Mouse (Mus musculus): ENCODE measurements around the gene Sbf2. TPM values are rescaled to one million over a fixed set of nuclear protein-coding genes. Genes with fewer than 3 reads are reported as not detected.
A peak's percentile ranks its signal among the peaks of the same experiment; 100 is the strongest.
"Not testable (repeated sequence)": the region's sequence is repeated elsewhere in the genome, so short reads cannot be mapped to it uniquely, and the experiment has no call there.

Gene Sbf2
- total RNA-seq (2021): 51.9 and 52.1 TPM in 2 replicates
- long read RNA-seq, experiment 1, full-length matches to known transcripts: 1 of 17 reads
- long read RNA-seq, experiment 1, partial matches to known transcripts: 6 of 17 reads
- long read RNA-seq, experiment 1, other reads (novel, unspliced or antisense): 10 of 17 reads
- long read RNA-seq, experiment 2, full-length matches to known transcripts: 1 of 17 reads
- long read RNA-seq, experiment 2, partial matches to known transcripts: 6 of 17 reads
- long read RNA-seq, experiment 2, other reads (novel, unspliced or antisense): 10 of 17 reads

DNA sequence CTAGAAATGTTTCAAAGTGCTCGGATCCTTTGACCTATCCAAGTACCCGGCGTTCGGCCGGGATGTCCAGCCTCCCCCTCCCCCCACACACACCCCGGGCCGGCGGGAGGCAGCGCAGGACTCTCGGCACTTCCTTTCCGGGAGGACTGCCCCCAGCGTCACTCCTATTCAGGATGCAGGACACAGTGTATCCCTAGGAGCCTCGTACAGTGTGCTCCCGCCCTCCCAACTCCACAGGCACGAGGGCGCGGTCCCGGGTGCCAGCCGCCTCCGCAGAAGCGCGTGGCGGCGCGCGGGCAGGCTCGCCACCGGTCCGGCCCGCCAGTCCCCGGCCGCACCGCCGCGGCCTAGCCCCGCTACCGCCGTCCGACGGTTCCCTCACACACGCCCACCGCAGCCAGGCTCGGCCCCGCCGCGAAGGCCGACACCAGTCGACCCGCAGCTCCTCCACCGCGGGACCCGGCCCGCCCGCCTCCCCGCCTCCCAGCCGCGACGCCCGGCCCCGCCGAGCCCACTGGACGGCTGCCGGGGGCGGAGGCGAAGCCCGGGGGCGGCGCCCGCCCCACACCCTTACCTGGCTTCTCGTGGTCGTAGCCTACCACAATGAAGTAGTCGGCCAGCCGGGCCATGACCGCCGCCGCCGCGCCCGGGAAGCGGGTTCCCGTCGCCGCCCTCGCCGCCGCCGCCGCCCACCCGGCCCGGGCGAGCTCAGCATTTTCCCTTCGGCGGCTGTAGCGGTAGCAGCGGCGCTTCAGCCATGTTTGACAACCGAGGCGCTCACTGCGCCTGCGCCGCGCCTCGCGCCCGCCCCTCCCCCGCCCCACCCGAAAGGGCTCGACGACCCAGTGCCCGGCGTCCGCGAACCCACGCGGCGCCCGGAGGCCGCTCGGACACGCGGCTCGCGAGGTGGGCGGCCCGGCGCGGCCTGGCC is at the start of gene Sbf2:
Gene Sbf2 (minus strand): TSS at position 790 of the 931 bp plus-strand sequence.
- peak; percentile 92 for DNase-seq

DNA sequence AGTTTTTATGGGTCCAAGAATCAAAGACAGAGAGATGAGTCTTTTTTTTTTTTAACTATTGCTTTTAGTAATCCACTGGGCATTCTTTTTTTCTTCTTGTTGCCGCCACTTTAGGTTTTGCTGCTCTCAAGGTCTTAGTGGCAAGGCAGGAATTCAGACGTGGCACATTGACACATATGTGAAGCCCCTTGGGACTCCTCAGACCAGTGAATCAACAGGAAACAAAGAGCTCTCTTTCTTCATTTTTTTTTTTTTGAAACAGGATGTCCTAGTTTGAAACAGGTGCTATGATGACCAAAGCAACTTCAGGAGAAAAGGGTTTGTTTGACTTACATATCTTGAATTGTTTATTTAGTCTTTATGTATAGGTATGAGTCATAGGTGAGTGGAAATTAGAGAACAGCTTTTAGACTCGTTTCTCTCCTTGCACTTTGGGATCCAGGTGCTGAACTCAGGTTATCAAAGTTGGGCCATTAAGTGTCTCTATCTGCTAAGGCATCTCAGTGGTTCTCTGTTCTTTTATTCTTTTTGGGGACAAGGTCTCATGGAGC is 43.7 kb upstream of the Sbf2 start:
- DNase-seq: no peak

GRCm38 (mm10) chr7:110655966-110656365 is 41.2 kb upstream of the Sbf2 start:
- DNase-seq: peak; percentile 76

- DNase-seq: no peak
Observed at GRCm38 (mm10) chr7:110655230-110655629, 40.5 kb upstream of the Sbf2 start.

GRCm38 (mm10) chr7:110651091-110651490 is 36.4 kb upstream of the Sbf2 start:
- peak; percentile 49 for DNase-seq

- peak; percentile 34 for DNase-seq
Observed at GRCm38 (mm10) chr7:110650491-110650890, 35.8 kb upstream of the Sbf2 start.

DNA sequence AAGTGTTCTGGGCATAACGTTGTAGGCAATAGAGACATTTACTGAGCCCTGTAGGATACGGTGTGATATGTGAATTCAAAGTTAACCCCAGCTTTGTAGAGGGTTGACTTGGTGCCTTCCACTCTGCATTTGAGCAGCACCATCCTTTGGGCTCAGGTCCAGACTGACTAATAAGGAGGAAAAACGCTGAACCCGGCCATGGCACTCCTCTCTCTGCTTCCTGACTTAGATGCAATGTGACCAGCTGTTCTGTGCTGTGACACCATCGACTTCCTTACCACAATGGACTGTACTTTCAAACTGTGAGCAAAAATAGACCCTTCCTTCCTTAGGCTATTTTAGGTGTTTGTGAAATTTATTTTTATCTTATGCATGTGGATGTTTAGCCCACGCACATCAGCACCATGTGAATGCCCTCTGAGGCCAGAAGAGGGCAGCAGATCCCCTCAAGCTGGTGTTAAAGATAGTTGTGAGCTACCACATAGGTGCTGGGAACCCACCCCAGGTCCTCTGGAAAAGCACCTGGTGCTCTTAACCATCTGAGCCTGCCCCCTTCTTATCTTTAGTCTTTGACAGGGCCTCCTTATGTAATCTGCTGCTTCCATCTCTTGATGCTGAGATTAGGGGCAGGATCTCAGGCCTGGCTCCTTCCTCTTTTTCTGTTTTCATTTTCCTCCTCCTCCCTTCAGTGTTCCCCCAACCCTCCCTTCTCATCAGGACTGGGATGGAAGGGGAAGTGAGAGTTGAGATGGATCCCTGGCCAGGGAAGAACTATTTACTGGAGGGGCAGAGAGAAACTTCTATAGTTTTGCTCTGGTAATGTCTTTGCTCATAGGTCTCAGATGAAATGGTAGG is 34.6 kb upstream of the Sbf2 start:
- DNase-seq: peak; percentile 25

DNA sequence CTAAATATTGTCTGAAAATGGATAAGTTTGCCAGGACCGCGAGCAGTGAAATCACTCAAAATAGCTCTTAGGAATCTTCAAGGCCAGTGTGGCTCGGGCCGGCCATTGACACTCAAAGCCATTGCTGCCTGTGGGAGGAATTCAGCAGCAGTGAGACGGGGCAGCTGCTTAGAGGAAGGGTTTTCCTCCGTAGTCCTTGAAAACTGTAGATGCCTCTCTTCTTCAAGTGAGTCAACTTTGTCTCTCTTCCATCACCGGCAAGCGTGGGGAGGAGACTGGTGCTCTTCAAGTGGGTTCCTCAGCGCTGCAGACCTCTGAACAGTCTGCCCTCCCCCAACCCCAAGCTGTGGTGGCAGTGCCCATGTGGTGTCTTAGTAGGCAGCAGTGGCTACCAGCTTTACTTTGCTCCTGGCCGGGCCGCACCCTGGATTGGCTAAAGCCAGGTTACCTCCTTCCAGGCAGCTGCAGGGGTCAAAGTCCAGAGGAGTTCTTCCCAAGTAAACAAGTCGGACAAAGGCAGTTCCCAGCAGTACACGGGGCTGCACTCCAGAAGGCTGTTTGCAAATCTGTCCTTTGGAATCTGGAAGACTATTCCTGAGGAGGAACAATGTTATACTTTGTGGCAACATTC is 33.8 kb upstream of the Sbf2 start:
- DNase-seq: peak; percentile 50

DNA sequence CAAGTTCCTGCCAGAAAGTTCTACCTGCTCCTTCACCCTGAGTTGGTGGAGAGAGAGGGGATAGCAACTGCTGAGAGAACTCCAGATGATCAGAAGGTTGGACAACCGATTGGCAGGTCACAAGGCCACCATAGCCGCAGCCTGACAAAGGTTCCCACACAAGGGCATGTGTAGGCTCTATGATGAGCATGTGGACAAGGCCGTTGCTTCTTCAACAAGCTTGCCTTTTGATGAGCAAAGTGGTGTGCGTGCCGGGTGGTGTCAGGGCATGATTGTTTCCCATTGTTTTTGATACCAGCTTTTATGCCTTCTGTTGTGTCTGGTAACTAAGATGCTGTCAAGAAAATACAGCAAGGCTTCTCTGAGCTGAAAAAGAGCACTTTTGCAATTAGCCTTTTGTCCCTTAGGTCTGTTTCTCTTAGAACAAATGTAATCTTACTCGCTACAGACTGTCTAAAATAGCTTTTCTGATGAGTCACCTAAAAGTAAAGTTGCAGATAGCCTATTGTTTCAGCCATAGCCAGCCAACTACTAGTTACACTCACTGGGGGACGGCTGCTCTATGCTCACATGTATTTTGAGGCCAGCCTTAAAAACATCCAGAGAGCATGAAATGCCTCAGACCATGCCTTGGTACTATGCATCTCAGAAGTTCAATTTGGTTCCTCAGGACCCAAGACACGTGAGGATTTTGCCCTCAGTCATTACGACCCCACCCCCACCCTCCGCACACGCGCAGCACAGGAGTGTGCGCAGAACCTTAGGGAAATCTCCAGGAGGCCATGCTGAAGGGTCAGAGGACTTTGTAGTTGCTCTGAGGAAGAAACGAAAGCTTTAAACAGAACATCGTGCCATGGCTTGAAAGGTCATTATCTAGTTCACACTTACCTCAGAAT is 33.1 kb upstream of the Sbf2 start:
- DNase-seq: no peak

GRCm38 (mm10) chr7:110646611-110647407 is 32.1 kb upstream of the Sbf2 start:
- DNase-seq: no peak

GRCm38 (mm10) chr7:110645859-110646258 is 31.1 kb upstream of the Sbf2 start:
- DNase-seq: no peak

- peak; percentile 85 for DNase-seq
Observed at GRCm38 (mm10) chr7:110645311-110645710, 30.6 kb upstream of the Sbf2 start.

GRCm38 (mm10) chr7:110639958-110640357 is 25.2 kb upstream of the Sbf2 start:
- not testable (repeated sequence) for DNase-seq

DNA sequence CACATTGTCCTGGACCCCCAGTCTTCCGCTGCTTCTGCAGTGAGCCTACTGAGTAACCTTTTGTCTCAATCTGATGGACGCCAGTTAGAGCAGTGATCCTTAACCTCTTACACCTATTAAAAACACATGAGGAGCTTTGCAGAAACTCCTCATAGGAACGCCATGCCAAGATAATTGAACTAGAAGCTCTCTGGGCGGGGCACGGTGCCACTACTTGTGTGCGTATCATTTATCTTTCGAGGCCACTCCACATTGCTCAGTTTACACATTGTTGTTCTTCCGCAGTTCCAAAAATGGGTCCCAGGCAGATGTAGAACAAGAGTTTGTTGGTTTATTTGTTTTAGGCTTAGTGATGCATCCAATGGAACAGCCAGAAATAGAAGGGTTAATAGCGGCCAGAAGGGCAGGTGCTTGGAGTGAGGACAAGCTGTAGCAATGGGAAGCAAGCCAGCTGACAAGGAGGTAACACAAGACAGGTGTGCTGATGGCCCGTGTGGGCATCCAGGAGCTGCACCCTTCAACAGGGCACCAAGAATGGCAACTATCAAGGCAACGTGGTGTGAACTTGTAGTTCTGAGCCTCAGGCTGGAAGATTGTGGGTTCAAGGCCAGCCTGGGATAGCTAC is 24.7 kb upstream of the Sbf2 start:
- no peak for DNase-seq

DNA sequence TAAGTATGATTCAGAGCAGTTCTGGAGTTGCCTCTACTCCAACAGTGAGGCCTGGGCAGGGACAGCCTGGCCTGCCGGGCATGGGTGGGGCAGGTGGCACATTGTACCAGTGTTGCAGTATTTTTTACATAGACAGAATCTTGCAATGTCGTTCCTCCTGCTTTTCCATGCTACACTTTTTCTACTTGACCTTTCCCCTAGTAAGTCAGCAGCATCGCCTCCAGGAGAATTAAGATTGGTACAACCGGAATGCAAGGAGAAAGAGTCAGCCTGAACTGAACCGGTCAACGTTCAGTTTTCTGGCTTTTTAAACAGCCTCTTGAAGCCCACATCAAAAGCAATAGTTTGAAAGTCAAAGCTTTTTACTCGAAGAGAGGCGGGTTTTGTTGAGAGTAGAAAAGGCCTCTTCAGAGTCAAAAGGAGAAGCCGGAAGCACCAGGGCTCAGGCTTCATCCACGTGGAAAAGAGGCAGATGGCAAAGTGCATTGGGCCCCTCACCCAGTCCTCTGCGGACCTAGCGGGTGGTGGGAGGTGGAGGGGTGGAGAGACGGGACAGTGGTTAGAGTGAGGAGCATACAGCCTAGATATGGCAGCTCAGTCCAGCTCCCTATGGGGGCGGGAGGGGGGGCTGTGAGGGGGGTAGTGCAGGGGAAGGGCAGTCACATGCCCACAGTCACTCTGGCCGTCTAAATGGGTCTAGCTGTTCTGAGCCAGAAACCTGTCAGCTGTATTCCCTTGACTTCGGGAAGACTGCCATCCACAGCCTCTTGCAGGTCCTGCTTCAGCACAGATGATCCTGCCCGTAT is 23.8 kb upstream of the Sbf2 start:
- DNase-seq: no peak

GRCm38 (mm10) chr7:110636559-110636958 is 21.8 kb upstream of the Sbf2 start:
- no peak for DNase-seq

- DNase-seq: no peak
Observed at GRCm38 (mm10) chr7:110635929-110636328, 21.2 kb upstream of the Sbf2 start.

Data from adrenal gland, postnatal 14 days (tissue).